Mouse (Mus musculus) heart, embryonic 11.5 days (tissue): ENCODE results near the gene Zkscan8. TPM values are rescaled to one million over a fixed set of nuclear protein-coding genes. Genes with fewer than 3 reads are reported as not detected.

ENCODE experiments used
- ATAC-seq: fragments of 200-750 bp; cut with Nextera tagmentation; replicated peaks from 2 replicates; pipeline ENCODE4 v1.8.0; 2017; ENCODE audit warnings: moderate library complexity; ENCODE audit not compliant: insufficient number of reproducible peaks, low FRiP score, low TSS enrichment
- H3K27ac ChIP-seq: fragments of 300-500 bp; sonication (generic); 2 replicates; pipeline ENCODE4 v1.5.1; 2014; ENCODE audit warnings: mild to moderate bottlenecking, low read depth, low read length
- H3K27me3 ChIP-seq: fragments of 300-500 bp; sonication (generic); 2 replicates; pipeline ENCODE4 v1.6.1; 2014; ENCODE audit warnings: mild to moderate bottlenecking, low read length, mixed read lengths; ENCODE audit not compliant: control insufficient read depth, insufficient read depth
- H3K36me3 ChIP-seq: fragments of 300-500 bp; sonication (generic); 2 replicates; pipeline ENCODE4 v1.6.1; 2014; ENCODE audit warnings: mild to moderate bottlenecking, low read length, moderate library complexity, mixed read lengths; ENCODE audit not compliant: control insufficient read depth, insufficient read depth
- H3K4me1 ChIP-seq: fragments of 300-500 bp; sonication (generic); 2 replicates; pipeline ENCODE4 v1.6.1; 2014; ENCODE audit warnings: low read length; ENCODE audit not compliant: control insufficient read depth, insufficient read depth
- H3K4me2 ChIP-seq: fragments of 300-500 bp; sonication (generic); 2 replicates; pipeline ENCODE4 v1.6.1; 2014; ENCODE audit warnings: mild to moderate bottlenecking, moderate library complexity
- H3K4me3 ChIP-seq: fragments of 300-500 bp; sonication (generic); 2 replicates; pipeline ENCODE4 v1.5.1; 2014; ENCODE audit warnings: low read depth, low read length
- H3K9ac ChIP-seq: fragments of 300-500 bp; sonication (generic); 2 replicates; pipeline ENCODE4 v1.6.1; 2014; ENCODE audit warnings: mild to moderate bottlenecking, low read depth, low read length, moderate library complexity
- H3K9me3 ChIP-seq: fragments of 300-500 bp; sonication (generic); replicated peaks from 2 replicates; pipeline ENCODE4 v1.6.1; 2016; ENCODE audit warnings: low read length; ENCODE audit not compliant: control insufficient read depth
- WGBS: fragments of 180-500 bp; shearing (Covaris S2); extraction: QIAGEN DNeasy Blood & Tissue Kit; methylation state at CpG from one replicate; pipeline ENCODE4 v1.1.7; 2014; ENCODE audit not compliant: insufficient replicate concordance; 5-methylcytosine and 5-hydroxymethylcytosine counted together
- polyA plus RNA-seq: library from polyadenylated mRNA; unstranded; fragments of >200 nt; fragmentation: Nextera tagmentation; extraction: Ambion mirVana; gene quantifications from 2 replicates; pipeline ENCODE4 v1.2.1, GENCODE M21; 2014

Zkscan8 gene
- polyA plus RNA-seq, 1 experiment from 2014 or later, result 6.4 TPM

DNA sequence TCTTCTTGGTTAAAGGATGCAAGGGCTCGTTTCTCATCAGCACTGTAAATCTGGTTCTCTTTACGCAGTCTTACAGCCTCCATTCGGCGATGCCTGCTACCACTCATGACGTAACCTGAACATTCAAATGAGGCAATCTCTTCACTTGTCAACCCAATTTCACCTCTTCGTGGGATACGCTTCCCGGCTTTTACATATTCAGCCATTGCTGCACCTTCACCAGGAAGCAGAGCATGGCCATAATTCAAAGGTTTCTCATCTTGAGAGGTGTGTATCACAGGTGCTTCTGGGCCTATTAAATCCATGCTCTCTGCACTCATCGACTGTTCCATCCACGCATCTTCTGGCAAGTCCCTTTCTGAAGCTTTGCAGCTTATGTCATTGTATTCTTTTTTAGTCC, 63.6 kb downstream of the Zkscan8 start:
- no peak for ATAC-seq
- Histone ChIP-seq H3K36me3 (no peaks in the 10 kb centered on the region), H3K27me3 (no peaks in the 10 kb centered on the region), H3K4me1 (0 out of 2 replicates have a peak, but pooled peaks cover 2% of the 10 kb centered on the region), H3K4me2 (no peak overlapping the region), H3K9me3 (no peaks in the 10 kb centered on the region; the same call in 1 of the 2 replicates), H3K4me3 (no peak overlapping the region), H3K9ac (no peak overlapping the region), H3K27ac (no peak overlapping the region)
- 79% methylated on average over 10 of the region's 10 CpGs for WGBS

Other genes starting within 250 kb of the Zkscan8 start
- not detected in 2 replicates for gene Gpx5, start 238.4 kb downstream of the Zkscan8 start, polyA plus RNA-seq
- gene Gpx6, start 219.0 kb downstream of the Zkscan8 start, polyA plus RNA-seq, result not detected in 2 replicates
- not detected in 2 replicates for gene Olfr1367, start 184.2 kb downstream of the Zkscan8 start, polyA plus RNA-seq
- gene Zscan12, start 168.3 kb downstream of the Zkscan8 start, polyA plus RNA-seq, result 9.3 and 9.9 TPM in 2 replicates
- 69.5 and 71.3 TPM in 2 replicates for gene Zkscan3, start 128.4 kb downstream of the Zkscan8 start, polyA plus RNA-seq
- gene Pgbd1, start 90.1 kb downstream of the Zkscan8 start, polyA plus RNA-seq, result 2.3 and 3.6 TPM in 2 replicates
- 20.3 and 26.7 TPM in 2 replicates for gene Zscan26, start 77.4 kb downstream of the Zkscan8 start, polyA plus RNA-seq
- gene Nkapl, start 62.6 kb downstream of the Zkscan8 start, polyA plus RNA-seq, result 2.0 and 2.6 TPM in 2 replicates
- gene Zkscan4, start 52.2 kb downstream of the Zkscan8 start, polyA plus RNA-seq, result 1.2 and 1.8 TPM in 2 replicates
- gene Gm10065, start 51.7 kb downstream of the Zkscan8 start, polyA plus RNA-seq, result not detected in 2 replicates
- gene AK157302, start 35.9 kb downstream of the Zkscan8 start, polyA plus RNA-seq, result 0.14 and 0.46 TPM in 2 replicates
- gene Gm11273, start 29.7 kb downstream of the Zkscan8 start, polyA plus RNA-seq, result 7.4 and 8.5 TPM in 2 replicates
- 0.14 and 0.15 TPM in 2 replicates for gene Olfr1366, start 11.7 kb upstream of the Zkscan8 start, polyA plus RNA-seq
- not detected in 2 replicates for gene Olfr1535, start 28.8 kb upstream of the Zkscan8 start, polyA plus RNA-seq
- not detected in 2 replicates for gene Olfr1364, start 50.6 kb upstream of the Zkscan8 start, polyA plus RNA-seq
- not detected in 2 replicates for gene Olfr1362, start 82.9 kb upstream of the Zkscan8 start, polyA plus RNA-seq
- not detected in 2 replicates for gene Olfr11, start 111.4 kb upstream of the Zkscan8 start, polyA plus RNA-seq
- gene Olfr1361, start 132.3 kb upstream of the Zkscan8 start, polyA plus RNA-seq, result not detected in 2 replicates
- not detected in 2 replicates for gene Olfr1360, start 146.3 kb upstream of the Zkscan8 start, polyA plus RNA-seq
- not detected in 2 replicates for gene Olfr1359, start 167.0 kb upstream of the Zkscan8 start, polyA plus RNA-seq
- not detected in 2 replicates for gene Hist1h2bl, start 185.0 kb upstream of the Zkscan8 start, polyA plus RNA-seq
- 6.5 and 8.4 TPM in 2 replicates for gene Hist1h2ai, start 185.3 kb upstream of the Zkscan8 start, polyA plus RNA-seq
- 4.4 TPM in 1 of 2 replicates, not detected in the other for gene Hist1h3h, start 186.5 kb upstream of the Zkscan8 start, polyA plus RNA-seq
- gene Hist1h2bm, start 190.9 kb upstream of the Zkscan8 start, polyA plus RNA-seq, result 1.4 and 1.6 TPM in 2 replicates
- gene Hist1h4j, start 203.9 kb upstream of the Zkscan8 start, polyA plus RNA-seq, result 0.79 and 1.1 TPM in 2 replicates
- 3.0 TPM in 1 of 2 replicates, not detected in the other for gene Hist1h4k, start 219.4 kb upstream of the Zkscan8 start, polyA plus RNA-seq
- 3.1 and 4.2 TPM in 2 replicates for gene Hist1h2ak, start 222.7 kb upstream of the Zkscan8 start, polyA plus RNA-seq
- gene Hist1h2bn, start 223.0 kb upstream of the Zkscan8 start, polyA plus RNA-seq, result 1.6 and 2.0 TPM in 2 replicates
- 5.9 and 10.8 TPM in 2 replicates for gene Hist1h1b, start 249.5 kb upstream of the Zkscan8 start, polyA plus RNA-seq